Mouse (Mus musculus) cerebellum, adult 8-10 months (tissue): ENCODE measurements around the gene Slc17a5.
A peak's percentile ranks its signal among the peaks of the same experiment; 100 is the strongest.
"Not testable (repeated sequence)": the region's sequence is repeated elsewhere in the genome, so short reads cannot be mapped to it uniquely, and the experiment has no call there.

Experiments
- DNase-seq: peaks from one replicate; pipeline ENCODE4 v3.0.0; 2022

Gene Slc17a5

DNA sequence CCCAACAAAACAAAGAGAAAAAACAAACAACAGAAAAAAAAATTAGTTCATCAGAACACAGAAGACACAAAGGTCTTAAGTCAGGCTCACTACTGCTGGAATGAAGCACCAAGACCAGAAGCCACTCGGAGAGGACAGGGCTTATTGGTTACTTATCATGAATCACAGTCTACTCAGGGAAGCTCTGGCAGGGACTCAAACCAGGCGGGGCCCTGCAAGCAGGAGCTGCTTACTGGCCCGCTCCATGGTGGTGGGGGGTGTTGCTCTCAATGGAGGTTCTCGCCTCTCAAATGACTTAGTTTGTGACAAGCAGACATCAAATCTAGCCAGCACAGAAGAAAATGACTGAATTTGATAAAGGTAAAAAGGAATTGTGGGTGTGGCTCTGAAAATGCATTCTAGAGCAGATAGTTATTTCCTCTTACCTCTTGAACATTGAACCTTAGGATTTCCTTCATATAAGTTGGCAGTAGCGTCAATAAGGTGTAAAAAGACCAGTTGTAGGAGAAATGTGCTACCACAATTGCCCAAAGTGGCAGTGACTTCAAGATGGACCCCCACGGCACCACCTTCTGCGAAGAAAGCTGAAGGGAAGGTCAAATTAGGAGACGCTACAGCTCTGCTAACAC is 29.1 kb downstream of the Slc17a5 start:
- no peak for DNase-seq

DNA sequence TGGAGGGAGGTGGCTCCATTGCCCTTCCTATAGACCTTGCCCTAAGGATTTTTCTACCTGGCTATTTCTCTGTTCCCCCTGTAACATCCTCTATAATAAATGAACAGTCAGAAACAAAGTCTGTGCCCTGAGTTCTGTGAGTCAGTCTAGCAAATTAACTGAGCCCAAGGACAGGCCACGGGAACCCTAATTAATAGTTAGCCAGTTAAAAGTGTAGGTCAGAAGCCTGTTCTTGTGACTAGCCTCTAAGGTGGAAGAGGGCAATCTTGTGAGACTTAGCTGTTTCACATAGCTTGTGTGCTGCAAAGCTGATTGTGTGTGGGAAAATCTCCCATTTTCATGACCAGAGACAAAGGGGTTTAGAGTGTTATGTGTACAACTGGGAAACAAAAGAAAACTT is 30.8 kb downstream of the Slc17a5 start:
- no peak for DNase-seq

DNA sequence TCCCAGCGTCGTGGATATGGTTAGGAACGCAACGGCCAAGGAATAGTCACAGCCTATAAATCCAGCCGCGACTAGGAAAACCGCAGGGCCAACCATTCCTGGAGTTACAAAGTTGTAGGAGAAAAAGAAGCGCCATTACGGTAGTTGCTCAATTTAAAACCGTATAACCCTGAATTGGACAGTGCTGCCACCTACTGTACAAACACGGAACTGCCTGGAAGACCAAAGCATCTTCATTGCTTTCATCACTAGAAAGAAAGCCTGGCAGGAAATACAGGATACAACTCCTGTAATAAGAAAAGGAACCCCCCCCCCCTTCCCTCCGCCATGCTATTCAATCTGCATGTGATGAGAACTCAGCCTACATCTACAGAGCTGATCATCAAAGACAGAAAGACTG is 34.9 kb downstream of the Slc17a5 start:
- peak; percentile 78 for DNase-seq

DNA sequence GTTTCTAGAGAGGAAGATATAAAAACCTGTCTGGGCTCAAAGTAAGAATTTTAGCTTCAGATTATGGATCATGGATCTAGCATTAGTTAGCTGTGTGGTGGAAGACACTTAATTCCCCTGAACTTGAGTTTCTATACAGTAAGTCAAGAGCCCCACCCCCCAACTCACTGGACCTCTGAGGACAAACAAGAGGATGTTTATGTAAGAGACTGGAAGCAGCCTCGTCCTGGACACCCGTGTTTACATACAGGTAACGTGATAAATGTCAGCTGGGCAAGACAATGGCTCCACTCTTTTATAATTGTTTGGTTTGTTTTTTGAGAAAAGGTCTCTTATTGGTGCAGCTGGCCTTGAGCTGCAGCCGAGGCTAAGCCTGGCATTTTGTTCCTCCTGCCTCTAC is 36.1 kb downstream of the Slc17a5 start:
- DNase-seq, result no peak

DNA sequence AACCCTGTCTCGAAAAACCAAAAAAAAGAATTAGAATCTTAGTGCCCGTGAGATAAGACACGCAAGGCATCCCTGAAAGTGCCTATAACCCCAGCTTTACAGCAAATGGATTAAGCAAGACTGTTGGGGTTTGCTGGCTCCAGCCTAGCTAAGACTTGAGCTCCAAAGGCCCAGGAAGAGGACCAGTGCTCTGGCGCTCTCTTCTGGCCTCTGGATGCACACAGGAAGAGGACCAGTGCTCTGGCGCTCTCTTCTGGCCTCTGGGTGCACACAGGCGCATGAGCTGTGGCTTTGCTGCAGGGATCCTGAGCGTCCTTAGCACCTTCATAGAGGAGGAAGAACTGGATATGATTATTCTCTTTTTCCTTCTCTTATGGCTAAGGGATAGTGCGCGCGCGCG is 40.1 kb downstream of the Slc17a5 start:
- no peak for DNase-seq

DNA sequence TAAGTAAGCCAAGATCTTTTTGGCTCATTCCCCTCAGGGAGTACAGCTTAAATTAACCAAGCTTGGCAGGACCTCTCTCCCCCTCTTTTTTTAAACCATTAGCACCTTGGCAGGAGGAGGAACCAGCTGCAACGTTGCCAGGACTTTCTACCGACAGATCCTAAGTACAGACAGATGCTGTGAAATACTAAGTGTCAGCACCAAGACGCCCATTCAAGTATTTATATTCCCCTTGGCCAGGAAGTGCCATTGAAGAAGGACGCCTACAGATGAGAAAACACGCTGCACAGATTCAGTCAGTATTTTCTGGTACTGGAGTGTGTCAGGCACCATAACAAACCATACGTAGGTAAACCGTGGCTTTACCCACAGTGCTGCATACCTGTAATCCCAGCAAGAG is 40.9 kb downstream of the Slc17a5 start:
- no peak for DNase-seq

DNA sequence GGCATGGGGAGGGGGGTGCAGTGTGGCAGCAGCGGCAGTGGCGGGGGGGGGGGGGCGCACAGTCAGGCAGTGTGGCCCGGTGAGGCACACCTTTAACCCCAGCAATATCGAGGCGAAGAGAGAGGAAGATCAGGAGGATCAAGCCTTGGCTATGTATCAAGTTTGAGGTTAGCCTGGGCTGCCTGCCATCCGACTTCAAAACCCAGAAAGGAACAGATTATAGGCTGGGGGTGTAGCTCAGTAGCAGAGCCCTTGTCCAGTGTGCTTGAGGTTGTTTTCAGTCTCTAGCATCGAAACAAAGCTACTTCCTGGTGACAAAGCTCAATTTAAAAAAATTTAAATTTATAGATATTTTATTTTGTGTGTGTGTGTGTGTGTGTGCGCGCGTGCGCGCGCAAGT is 46.1 kb downstream of the Slc17a5 start:
- DNase-seq, result no peak

DNA sequence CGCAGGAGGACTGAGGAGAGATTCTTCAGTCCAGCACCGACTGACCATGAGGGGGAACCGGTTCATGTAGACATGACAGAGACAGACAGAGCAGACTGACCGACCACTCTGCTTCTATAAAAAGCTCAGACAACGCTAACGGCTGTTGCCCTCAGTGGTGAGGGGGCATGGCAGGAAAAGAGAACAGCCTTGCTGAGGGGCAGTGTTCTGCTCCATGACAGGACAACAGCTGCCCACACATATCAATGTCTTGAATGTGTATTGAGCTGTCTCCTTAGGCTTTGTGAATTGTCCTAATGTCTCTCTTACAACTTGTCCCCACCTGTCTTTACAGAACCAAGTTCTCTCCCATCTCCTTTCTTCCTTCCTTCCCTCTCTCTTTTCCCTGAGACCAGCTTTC is 49.4 kb downstream of the Slc17a5 start:
- DNase-seq, result no peak

DNA sequence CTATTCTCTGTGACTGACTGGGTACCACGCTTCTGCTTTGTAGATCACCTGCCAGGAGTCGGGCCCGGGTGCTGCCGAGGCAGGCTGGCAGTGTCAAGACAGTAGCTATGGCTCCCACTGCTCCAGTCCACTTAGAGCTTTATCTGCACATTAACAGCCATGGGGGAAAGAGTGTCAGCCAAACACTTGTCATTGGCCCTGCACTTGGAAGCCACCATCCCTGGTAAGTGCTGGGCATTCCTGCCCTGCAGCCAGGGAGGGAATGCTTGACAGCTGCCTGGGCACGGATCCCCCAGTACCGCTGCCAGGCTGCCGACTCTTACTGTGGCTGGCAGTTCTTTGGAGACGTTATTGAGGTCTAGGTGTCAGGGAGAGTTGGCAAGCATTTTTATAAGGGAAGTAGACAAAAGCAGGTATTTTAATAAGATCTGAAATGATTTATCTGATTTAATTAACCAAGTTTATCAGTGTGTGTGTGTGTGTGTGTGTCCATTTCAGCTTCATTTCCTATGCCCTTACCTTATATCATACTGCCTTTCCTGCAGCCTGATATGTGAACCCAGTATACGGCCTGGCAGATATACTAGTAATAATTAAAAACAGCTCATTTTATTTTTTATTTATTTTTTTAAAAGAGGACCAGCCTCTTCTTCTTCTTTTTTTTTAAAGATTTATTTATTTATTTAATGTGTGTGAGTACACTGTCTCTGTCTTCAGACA is 50.5 kb downstream of the Slc17a5 start:
- peak; percentile 59 for DNase-seq

DNA sequence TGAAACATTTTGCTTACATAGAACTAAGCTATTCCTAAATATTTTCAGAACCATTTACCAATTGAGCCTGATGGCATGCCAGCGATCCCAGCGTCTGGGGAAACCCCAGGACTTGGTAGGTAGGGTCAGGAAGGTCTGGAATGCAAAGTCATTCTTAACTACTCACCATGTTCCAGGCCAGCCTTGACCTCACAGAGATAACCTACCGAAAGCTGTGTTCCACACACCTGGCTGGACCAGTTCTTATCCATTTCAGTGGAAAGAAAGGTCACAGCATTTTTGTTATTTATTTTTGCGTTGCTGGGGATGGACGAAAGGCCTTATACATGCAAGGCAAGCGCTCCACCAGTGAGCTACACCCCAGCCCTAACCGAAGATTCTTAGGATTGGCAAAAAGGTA is 53.2 kb downstream of the Slc17a5 start:
- no peak for DNase-seq

DNA sequence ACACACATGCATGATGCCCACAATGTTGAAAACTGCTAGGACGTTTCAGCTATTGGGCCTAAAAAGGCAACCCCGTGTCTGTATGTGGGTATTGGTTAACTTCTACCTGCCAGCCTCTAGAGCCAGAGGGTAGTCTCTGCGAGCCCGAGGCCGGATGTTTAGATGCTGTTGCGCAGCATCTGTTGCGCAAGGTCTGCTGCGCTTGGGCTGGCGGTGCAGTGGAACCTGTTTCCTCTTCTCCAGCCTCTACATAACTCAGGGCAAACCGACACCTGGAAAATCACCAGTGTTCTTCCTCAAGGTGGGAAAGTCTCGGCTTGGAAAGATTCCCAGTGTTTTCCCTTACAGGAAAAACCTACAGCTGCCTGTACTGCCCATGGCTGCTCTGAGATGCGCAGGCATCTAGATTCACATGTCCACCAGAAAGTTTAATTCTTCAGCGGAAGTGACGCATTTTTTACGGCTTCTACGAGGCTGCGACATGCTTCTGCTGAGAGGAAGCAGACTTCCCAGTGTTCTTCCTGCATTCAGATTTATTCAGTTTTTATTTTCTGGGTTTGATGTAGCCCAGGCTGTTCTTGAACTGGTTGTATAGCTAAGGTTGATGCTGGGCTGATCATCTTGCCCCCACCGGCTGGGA is 54.4 kb downstream of the Slc17a5 start:
- no peak for DNase-seq

DNA sequence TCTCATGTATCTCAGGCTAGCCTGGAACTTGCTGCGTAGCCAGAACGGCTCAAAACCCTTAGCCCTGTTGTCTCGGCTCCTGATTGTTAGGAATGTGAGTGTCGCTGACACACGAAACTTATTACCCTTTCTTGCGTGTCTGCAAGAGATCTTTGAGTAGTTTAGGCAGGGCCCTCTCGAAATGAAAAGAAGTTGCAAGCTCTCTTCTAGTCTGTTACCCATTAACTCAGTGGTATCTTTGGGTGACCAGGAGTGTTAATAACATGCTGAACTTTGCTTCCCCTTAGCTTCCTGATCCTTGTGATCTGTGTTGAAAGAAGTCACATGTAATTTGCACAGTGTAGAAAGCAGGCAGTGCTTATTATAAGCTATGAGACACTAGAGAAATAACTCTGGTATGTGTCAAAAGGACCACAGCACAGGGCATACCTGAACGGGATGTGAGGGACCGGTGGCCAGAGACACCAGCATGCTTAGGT is 55.5 kb downstream of the Slc17a5 start:
- DNase-seq, result no peak

DNA sequence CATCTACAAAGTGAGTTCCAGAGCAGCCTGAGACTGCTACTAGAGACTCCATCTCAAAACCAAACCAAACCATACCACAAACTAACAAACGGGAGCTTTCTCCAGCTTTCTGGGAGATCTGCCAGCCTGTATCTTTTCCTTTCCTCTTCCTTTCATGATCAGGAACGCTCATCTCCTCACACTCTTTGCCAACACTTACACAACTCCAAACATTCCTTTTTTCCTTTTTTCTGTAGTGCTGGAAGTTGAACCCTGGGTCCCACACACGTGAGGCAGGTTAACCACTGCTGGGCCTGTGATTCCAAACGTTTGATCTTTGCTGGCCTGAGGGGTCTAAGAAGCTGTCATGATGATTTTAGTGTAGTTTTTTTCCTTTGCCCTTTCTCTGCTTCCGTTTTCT is 56.0 kb downstream of the Slc17a5 start:
- DNase-seq, result no peak

DNA sequence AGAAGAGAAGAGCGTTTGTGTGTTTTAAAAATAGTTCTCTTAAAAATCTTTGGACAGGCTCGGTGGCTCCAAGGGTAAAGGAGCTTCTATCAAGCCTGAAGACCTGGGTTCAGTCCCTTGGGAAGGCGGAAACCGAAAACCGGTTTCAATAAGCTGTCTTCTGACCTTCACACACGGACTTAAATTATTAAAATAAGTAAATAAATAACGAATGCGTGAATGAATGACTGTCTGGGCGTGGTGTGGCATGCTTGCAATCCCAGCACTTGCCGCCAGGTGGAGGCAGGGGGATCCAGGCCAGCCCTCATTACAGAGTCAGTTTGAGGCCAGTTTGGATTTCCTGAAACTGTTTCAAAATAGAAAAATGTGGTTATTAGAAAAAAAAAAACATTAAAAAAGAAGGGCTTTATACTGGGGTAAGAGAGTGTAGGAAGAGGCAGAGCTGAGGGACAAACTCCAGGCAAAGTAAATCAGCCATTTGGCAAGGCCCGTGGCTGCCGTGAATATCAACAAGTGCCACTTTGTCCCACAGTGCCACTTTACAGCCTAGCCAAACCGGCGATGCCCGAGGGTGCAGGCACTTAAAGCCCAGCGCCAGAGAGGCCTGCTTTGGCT is 60.0 kb downstream of the Slc17a5 start:
- peak; percentile 72 for DNase-seq

DNA sequence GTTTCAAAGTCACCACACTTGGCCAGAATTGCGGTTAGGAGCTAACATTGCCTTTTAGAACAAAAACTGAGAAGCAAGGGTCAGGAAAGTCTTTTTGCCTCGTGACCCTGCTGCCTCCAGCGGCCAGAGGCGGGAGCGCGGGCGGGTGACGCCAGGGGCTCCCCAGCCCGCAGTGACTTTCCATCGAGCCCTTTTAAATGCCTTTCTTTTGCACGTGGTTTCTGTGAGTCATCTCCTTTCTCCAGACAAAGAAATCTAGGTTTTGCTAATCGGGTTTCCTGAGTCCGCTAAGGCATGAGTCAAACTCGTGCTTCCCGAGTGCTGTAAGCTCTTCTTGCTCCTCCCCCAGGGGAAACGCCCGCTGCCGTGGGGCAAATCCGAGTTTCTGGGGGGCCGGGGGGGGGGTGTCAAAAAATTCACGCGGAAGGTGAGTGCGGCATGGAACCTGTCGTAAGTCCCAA is 60.5 kb downstream of the Slc17a5 start:
- DNase-seq, result peak; percentile 62

DNA sequence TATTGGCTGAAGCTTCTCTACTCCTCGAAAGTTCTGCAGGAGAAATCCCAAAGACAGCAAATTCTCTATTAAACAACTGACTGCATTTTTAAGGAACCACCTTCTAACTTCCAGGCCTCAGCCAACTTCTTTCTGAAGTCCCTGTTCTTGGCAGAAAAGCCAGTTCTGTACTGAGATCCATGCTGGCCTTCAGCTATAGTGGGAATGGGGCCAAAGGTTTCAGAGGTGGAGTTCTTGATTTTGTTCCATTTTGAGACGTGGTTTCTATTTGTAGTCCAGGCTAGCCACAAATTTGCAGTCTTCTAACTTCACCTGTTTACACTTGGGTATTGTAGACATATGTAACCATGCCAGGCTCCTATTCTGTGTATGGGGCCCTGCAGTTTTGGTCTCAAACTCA is 61.6 kb downstream of the Slc17a5 start:
- no peak for DNase-seq

DNA sequence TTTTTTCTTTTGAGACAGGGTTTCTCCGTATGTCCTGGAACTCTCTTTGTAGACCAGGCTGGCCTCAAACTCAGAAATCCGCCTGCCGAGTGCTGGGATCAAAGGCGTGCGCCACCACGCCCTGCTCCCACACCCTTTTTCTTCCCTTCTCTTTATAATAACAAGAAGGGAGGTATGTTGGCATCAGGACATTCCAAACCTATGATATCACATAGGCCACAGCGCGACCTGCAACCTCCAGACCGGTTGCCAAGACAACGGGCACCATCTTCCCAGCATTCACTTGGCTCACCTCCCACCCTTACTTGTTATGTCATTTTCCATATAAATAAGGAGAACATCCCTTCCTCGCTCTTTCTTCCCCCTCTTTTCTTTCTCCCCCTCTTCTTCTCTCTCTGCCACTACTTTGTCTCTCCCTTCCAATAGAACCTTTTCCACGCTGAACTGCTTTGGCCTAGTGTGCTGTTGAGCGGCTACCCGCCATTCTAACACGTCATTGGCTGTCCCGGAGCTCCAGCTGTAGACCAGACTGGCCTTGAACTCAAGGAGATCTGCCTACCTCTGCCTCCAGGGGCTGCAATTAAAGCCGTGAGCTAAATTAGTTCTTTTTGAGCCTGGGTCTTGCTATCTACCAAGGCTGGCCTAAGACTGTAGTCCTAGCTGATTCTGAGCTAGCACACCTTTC is 62.2 kb downstream of the Slc17a5 start:
- DNase-seq, result no peak

DNA sequence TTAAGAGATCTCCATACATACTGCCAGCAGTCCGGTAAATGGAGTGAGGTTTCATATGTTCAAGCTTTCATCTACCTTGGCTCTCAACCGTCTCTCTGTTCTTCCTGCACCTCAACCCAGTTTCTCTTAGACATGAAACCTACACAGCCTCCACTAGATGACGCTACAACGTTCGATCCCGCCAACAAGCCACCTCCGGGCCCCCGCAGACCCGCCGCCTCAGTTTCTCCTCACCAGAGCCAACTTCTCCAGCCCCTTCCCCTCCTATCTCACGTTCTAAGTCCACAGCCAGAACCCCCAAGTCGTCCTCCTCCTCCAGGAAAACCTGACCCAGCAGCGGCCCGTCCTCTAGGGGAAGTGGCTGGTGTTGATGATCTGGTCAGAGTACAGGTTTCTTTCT is 66.2 kb downstream of the Slc17a5 start:
- DNase-seq, result no peak

DNA sequence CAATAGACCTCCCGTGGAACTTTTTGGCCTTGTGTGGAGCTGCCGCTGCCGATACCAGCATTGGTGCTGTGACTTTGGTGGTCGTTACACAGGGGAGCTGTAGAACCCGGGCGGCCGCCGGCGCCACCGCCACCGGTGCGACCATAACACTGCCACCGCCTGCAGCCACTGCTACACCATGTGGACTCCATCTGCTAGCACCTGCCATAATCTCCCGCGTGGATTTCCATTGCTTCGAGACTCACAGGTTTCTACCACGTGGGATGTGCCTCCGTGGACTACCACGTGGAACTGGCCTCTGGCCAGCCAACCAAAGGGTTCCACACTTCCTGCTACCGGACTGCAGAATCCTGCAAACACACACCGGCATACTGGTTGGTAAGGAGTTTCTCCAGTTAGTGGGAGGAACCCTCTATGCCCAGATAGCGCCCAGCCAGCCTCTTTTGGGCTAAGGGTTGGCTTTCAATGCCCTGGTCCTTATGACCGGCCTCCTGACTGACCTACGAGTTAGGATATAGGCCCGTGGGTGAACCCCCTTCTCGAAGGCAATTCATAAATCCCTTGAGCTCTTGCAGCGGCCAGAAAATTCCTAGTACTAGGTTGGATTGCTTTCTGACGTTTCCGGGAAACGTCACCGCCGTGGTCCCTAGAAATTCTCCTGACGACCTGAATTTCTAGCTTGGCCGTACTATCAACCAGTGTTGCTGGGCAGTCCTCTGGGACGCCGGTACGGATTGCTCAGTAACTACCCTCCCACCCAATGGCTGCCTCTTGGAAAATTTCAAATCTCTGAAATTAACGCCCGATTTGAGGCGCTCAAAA is 66.8 kb downstream of the Slc17a5 start:
- DNase-seq, result peak; percentile 29

DNA sequence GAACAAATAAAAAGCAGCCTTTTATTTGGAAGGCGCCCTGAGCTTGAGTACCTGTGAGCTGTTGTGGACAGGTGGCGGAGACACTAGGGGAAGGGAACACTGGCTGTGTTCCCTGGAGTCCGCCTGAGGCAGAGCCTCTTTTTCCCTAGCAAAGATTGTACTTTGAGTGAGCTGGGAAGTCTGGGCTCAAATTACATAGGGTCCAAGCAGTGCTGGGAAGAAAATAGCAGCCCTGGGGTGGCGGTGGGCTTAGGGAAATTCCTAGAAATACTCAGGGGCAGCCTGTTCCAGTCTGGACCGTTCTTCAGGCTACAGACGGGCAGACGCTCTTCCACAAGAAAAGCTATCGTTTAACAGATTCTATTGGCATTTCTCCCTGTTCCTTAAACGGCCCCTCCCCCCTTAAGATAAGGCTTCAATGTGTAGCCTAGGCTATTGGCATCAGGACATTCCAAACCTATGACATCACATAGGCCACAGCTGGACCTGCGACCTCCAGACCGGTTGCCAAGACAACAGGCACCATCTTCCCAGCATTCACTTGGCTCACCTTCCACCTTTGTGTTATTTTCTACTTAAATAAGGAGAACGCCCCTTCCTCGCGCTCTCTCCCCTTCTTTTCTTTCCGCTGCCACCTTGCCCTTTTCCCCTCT is 67.6 kb downstream of the Slc17a5 start:
- DNase-seq, result no peak

DNA sequence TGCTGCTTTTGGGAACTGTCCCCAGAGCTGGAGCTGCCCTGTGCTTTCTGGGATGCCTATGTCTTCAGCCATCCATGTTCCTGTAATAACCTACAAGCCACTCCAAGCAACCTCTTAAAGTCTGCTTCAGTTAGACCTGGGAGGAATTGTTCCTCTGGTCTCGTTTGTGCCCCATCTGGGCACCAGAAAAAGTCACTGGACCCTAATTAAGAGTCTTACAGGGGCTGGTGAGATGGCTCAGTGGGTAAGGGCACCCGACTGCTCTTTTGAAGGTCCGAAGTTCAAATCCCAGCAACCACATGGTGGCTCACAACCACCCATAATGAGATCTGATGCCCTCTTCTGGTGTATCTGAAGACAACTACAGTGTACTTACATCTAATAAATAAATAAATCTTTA is 70.6 kb downstream of the Slc17a5 start:
- DNase-seq, result not testable (repeated sequence)

DNA sequence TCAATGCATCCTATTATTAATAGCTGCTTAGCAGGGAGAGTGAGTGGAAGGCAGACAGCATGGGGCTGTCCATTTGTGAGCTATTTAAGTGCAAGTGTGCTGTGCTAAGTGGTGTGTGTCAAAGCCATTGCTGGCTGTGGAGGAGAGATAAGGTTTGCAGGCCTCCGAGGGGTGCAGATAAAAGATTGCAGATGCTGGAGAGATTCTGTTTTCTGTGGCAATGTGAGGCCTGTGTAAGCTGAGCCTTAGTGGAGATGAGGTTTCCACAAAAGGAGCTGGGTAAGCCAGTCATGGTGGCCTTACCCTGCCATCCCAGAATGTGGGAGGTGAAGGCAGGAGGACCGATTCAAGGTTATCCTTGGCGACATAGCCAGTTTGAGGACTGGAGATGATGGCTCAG is 71.7 kb downstream of the Slc17a5 start:
- DNase-seq, result no peak
